Mouse (Mus musculus) cerebellum, adult 9-10 months (tissue): ENCODE results near the gene Gm3486.
"Not testable (repeated sequence)": the region's sequence is repeated elsewhere in the genome, so short reads cannot be mapped to it uniquely, and the experiment has no call there.

Experiments
- DNase-seq: peaks from one replicate; pipeline ENCODE4 v3.0.0; 2022

Gm3486 gene

DNA sequence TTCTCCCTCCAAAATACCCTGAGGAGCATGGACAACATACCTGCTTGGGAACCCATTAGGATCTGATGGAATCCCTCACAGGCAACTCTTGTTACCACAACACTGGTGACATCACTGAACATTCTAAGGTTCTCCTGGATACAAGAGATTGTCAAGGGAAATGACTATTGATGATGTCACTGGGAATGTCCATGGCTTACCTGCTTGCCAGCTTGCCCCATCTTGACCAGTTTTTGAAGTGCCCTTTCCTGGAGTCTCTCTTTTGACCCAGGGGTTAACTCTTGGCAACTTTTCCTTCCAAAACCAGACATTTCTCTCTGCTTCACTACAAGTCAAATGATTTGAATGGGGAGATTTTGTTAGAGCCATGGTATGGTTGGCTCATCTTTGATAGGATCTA, at the start of gene Gm3486:
Gene Gm3486 (minus strand): TSS at position 101 of the 400 bp plus-strand sequence.
- DNase-seq: not testable (repeated sequence)

DNA sequence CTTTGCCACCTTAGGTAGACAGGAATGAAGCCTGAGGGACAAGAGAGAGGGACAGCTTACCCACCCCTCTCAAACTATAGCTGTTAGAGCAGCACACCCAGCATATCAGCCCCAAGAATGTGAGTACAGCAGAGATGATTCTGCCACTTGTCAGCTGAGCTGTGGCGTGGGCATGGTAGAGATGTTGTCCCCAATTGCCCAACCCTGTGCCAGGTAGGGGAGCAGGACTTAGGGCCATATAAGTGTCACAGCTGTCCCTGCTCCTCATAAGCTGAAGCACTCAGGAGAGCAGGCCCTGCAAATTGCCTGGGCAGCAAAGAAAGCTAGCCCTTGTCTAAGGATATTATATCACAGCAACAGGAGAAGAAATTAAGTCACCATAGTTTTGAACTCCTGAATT, 35.4 kb upstream of the Gm3486 start:
- DNase-seq: not testable (repeated sequence)

DNA sequence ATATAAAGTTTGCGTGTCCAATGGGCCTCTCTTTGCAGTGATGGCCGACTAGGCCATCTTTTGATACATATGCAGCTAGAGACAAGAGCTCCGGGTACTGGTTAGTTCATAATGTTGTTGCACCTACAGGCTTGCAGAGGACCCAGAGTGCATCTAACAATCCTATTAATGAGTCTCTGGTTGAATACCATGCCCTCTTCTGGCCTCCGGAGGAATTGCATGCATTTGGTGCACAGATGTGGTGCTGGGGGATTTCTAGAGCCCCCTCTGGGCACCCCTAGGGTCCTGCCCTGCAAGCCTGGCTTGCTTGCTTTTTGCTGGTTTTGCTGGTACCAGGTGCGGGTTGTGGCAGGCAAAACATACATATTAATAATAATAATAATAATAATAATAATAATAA, 31.4 kb upstream of the Gm3486 start:
- not testable (repeated sequence) for DNase-seq

DNA sequence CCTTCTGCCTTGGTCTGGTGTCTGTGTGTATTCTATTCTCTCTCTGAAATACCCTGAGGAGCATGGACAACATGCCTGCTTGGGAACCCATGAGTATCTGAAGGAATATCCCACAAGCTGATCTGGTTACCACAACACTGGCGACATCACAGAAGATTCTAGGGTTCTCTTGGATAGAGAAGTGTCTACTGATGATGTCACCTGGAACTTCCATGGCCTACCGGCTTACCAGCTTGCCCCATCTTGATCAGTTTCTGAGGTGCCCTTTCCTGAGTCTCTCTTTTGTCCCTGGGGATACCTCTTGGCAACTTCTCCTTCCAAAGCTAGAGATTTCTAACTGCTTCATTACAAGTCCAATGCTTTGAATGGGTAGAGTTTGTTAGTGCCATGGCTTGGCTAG, 35.9 kb downstream of the Gm3486 start, which contains the start of gene Gm7954:
Gene Gm7954 (minus strand): TSS at position 101 of the 400 bp plus-strand sequence.
- not testable (repeated sequence) for DNase-seq
